Mouse (Mus musculus): Measurements from ENCODE around the gene Tmprss13.

The Tmprss13 gene

GRCm38 (mm10) chr9:45329577-45329976 lies 10.7 kb downstream of the Tmprss13 start:
- DNase-seq (ENCODE audit: extremely low spot score): no peak

DNA sequence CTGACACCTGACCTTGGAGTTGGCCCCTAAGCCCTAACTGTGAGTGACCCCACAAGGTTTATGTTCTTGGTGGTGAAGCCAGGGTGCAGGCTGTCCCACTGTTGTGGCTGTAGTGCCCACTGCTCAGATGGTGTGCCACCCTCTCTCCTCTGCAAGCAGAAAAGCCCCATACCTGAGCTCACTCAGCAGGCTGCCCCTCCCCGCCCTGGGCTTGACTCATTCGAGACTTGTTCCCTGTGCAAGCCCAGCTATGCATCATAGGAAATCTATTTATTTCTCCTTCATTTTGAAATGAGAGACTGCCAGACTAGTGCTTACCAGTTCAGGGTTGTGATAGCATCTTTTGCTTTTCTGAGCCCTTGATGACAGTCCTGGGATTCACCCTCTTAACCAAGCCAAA lies 18.5 kb downstream of the Tmprss13 start:
- DNase-seq (ENCODE audit: extremely low spot score): no peak

DNA sequence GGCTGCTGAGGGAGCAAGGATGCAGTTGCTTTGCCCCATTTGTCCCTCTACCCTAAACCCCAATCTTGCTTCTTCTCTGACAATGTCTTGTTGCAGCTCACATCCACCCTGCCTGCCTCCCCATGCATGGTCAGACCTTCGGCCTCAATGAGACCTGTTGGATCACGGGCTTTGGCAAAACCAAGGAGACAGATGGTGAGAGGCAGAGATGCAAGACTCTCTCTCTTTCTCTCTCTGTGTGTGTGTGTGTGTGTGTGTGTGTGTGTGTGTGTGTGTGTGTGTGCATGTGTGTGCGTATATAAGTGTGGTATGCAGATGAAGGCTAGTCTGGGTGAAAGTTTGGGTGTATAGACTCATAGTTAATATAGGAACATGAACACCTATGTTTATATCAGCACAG lies 24.2 kb downstream of the Tmprss13 start:
- no peak for DNase-seq (ENCODE audit: extremely low spot score)

- DNase-seq (ENCODE audit: extremely low spot score): peak; percentile 25
Observed at GRCm38 (mm10) chr9:45345516-45345915, 26.6 kb downstream of the Tmprss13 start.

DNA sequence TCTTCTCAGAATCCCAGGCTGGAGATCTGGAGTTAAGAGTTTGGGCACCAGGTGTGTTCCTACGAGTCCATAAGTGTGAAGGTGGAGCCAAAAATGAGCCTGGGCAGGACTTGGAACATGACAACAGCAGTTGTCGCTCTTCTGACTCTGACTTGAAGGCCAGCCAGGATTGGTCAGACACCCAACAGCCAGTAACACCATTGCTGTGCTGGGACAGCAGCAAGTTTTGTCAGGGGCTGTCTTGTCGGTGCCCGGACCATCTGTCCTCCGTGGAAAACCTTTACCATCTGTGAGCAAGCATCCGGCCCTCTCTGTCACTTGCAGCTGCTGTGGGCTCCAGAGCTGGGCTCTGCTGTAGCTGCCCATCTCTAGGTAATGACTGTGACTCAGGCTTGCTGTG lies 27.4 kb downstream of the Tmprss13 start:
- DNase-seq (ENCODE audit: extremely low spot score): no peak

GRCm38 (mm10) chr9:45348560-45348959 lies 29.7 kb downstream of the Tmprss13 start:
- no peak for DNase-seq (ENCODE audit: extremely low spot score)

DNA sequence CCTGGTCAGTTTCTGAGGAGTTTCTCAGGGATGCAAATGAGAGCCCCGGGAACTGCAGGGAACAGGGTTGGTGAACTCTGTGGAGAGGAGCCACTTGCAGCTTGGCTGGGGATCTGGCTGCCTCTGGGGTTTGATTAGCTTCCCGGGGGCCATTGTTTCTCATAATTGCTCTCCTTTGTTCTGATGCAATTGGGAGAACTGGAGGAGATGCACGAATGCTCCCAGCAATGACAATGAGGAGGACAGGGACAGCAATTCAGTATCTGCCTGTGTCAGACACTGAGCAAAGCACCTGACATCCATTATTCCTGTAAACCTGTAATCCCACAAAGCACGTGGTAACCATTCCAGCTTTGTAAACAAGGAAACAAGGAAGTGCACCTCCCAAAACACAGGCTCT lies 30.3 kb downstream of the Tmprss13 start:
- DNase-seq (ENCODE audit: extremely low spot score): no peak

- no peak for DNase-seq (ENCODE audit: extremely low spot score)
Observed at GRCm38 (mm10) chr9:45349851-45350250, 31.0 kb downstream of the Tmprss13 start.

DNA sequence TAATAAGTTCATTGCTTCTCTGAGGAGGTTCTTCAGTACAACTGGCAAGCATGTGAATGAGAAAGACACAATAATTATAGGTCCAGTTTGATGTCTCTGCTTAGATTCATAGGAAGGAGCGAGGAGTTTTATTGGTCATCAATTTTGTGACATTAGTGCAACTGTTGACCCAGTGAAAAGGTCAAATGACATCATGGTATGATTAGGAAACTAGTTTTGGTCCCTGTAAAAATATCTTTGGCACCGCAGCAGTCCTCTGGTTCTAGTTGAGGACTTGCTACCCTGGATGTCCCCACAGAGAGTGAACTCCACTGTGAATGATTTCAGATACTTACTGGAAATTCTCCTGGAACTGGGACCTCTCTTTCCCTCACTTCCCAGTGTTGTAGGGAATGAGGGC lies 36.3 kb downstream of the Tmprss13 start:
- no peak for DNase-seq (ENCODE audit: extremely low spot score)

DNA sequence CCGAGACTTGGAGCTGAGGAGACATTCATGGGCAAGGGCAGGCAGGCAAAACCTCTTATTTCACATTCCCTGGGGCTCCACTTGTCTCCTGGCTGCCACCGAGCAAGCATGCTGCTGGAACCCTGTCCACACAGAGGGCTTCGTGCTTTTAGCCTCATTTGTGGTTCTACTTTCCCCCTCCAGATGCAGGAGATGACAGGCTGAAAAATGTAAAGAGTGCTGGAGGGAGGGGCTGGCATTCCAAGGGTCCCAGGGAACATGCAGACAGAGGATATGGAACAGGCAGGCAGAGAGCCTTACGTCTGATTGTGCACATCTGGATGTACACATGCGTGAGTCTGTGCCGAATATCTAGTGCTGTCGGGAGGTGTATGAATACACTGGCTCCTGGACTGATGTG lies 39.5 kb downstream of the Tmprss13 start:
- DNase-seq (ENCODE audit: extremely low spot score): no peak

DNA sequence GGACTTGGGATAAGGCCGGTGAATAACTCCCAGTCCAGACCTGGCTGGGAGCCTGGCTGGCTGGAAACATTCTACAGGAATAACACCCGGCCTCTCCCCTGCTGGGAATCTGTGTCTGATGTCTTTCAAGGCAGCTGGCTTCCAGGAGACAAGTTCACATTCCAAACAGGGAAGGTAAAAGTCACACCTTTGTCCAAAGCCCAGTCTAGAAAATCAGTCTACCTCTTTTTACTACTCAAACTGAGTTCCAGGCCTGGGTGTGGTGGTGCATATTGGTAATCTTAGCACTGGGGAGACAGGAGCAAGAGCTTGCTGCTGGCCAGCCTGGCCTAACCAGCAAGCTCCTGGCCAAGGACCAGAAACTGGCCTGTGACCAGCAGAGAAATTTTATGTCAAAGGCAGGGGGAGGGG lies 43.2 kb downstream of the Tmprss13 start:
- no peak for DNase-seq (ENCODE audit: extremely low spot score)

DNA sequence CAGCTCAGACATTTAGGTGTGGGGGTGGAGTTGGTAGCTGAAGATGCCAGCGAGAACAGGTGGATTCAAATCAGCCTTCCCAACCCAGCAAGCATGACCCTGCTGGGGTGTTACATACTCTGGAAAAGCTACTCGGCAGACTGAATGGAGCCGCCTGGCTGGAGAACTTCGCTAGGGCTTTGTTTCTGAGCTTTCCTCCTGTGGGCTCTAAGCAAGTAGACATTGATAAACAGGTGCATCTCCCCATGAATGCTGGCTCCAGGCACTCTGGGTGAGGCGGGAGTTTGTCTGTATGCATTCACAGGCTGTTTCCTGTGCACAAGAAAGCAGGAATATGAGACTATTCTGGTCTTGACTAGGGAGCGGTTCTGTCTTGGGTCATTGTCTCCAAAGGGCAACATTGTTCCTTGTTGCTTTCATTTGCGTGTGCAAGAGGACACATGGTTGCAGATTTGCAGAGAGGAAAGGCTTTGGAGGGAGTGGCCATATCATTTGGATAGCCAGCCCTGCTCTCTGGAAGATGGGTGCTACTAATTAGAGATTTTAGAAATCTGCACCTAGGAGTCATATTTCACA lies 44.8 kb downstream of the Tmprss13 start:
- DNase-seq (ENCODE audit: extremely low spot score): no peak

GRCm38 (mm10) chr9:45367716-45368115 lies 48.8 kb downstream of the Tmprss13 start:
- DNase-seq (ENCODE audit: extremely low spot score): no peak

DNA sequence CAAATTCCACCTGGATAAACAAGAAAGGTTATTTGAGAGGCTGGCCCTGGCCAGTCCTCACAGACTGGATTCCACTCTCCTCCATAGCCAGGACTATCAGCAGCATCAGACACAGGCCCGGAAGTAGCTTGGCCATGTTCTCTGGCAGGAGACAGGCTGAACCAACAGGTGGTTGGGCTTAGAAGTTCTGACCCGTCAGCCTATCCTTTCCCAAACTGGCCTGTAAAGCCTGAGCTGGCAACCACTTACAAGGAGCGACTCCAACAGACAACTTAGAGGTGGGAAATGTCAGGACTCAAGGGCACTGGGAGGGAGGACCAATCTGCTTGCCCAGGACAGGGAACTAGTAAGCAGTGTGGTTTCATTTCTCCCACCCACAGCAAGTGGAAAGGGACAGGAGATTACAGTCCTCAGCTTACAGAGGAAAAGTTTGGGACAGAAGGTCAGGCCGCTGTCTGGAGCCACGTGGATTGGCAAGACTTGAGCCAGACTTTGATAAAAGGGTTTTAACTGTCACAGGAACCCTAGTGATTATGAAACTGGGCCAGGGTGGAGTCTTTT lies 49.5 kb downstream of the Tmprss13 start:
- no peak for DNase-seq (ENCODE audit: extremely low spot score)

DNA sequence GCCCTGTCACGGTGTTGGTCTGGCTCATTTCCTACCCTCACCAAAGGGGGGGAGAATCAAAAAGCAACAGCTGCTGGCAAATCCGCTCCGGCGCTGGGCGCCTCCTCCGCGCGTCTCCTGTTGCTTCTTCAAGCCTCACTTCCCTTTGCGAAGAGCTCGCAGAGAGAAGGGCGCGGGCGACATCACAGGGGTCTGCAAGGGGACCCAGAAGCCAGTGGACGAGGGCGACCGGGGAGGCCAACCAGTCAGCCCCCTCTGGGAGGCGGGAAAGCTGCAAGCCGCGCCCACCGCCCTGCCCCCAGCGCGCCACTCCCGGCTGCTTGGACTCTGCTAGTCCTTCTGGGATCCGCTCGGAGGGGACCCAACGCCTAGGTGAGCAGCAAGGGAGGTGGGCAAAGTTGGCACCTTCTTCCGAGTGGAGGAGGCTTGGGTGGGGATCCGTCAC lies 51.2 kb downstream of the Tmprss13 start, which contains the start of gene Fxyd6:
Gene Fxyd6 (plus strand): TSS at position 69 of the 445 bp plus-strand sequence.
- peak; percentile 90 for DNase-seq (ENCODE audit: extremely low spot score)

- peak; percentile 53 for DNase-seq (ENCODE audit: extremely low spot score)
Observed at GRCm38 (mm10) chr9:45370616-45371336, 51.9 kb downstream of the Tmprss13 start.

DNA sequence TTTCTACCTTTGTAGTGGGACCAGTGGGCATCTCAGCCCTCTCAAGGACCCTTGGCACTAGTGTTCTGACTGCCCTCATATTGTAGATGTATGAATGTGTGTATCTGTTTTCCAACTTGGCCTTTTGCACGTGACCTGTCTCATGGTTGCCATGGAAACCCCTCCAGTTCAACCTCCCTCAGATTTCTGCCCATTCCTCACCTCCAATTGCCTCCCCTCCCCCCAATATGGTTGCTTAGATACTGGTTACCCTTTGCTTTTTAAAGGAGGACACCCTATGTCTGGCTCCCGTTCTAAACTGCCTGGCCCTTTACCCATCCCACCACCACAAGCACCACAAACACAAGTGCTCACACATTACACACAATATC lies 52.4 kb downstream of the Tmprss13 start:
- DNase-seq (ENCODE audit: extremely low spot score): no peak

- DNase-seq (ENCODE audit: extremely low spot score): no peak
Observed at GRCm38 (mm10) chr9:45373896-45374295, 55.0 kb downstream of the Tmprss13 start.

- DNase-seq (ENCODE audit: extremely low spot score): no peak
Observed at GRCm38 (mm10) chr9:45374988-45375502, 56.1 kb downstream of the Tmprss13 start.

DNA sequence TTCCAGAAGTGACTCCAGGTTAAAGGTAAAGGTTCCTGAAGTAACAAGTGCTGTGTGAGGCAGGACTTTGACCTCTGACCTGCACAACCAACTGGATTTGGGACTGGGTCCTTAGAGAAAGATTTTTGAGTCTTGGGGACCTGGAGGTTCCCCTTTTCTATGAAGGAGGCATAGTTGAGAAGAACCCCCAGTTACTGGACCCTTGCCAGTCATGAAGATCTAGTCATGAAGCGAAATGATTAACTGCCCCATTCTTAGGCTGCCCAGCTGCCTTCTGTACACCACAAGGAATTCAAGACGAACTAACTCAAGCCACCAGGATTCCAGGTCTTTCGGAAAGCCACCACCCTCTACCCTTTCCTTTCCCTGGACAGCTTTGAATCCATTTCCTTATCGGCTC lies 57.5 kb downstream of the Tmprss13 start:
- DNase-seq (ENCODE audit: extremely low spot score): no peak

DNA sequence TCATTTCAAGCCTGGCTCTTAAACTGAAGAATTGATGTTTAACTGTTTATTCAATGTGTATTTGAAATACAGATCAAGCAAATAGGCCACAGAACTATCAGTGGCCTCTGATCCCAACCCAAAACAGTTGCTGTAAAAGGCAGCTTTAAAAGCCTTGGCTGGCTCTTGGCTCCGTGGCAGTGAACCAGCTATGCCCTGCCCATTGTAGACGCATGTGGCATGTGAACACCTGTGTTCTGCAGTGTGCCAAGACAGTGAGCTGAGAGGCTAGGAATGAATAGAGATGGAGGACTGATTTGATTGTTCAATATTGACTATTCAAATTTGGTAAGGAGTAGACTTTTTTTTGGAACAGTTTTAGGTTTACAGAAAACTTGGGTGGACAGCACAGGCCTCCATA lies 58.0 kb downstream of the Tmprss13 start:
- DNase-seq (ENCODE audit: extremely low spot score): no peak

DNA sequence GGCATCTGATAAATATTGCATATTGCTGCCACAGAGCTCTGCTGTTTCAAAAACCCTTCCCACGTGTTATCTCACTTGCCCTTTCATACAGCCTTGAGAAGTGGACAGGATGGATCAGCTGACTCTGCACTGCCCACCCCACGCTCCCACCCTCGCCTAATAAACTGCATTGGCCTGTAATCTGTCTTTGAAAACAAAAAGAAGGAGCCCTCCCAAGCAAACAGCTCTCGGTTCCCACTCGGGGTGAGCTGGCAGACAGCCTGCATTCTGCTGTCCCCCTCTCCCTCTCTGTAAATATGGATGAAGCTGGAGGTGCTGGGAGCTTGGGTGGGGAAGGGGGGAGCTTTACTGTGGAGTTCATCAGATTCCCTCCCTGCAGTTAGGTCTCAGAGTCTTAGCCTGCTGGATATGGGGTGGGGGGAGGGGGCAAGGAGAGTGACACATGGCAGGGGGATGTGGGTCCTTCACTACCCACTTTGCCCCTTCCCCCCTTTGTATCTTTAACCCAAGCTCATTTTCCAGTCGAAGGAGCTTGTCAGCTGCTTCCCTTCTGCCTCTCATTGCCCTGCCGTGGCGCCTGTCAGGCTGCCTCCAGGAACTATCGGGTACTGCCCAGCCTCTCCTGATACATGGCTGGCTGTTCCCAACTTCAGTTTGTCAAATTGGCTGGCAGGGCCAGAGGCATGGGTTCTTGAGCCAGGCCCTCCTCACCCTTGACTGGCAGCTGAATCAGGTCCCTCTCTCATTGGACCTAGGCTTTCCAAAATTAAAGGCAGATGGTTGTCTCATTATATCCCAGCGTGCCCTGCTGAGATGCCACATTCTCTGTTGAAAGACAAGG lies 61.7 kb downstream of the Tmprss13 start:
- no peak for DNase-seq (ENCODE audit: extremely low spot score)

Measured in embryo, embryonic 9.5 days (tissue).